Mouse (Mus musculus): ENCODE data around the gene Akirin1.

- TF ChIP-seq CTCF (IDR thresholded peaks at IDR 0.05; ENCODE audit: borderline replicate concordance, control insufficient read depth, extremely low read depth, insufficient read depth, low read length, poor library complexity): no peak
- no peak for TF ChIP-seq POLR2A (IDR thresholded peaks at IDR 0.05; ENCODE audit: control insufficient read depth, extremely low read depth, insufficient read depth, low read length, poor library complexity)
These were observed 17.8 kb downstream of the Akirin1 start for GRCm38 (mm10) chr4:123732163-123732910.

All from thymus, adult 2 months (tissue).